Mouse (Mus musculus): ENCODE measurements around the gene Cntn1. TPM values are rescaled to one million over a fixed set of nuclear protein-coding genes. Genes with fewer than 3 reads are reported as not detected.

The Cntn1 gene
- total RNA-seq, 1 experiment from 2014 or later: not detected

DNA sequence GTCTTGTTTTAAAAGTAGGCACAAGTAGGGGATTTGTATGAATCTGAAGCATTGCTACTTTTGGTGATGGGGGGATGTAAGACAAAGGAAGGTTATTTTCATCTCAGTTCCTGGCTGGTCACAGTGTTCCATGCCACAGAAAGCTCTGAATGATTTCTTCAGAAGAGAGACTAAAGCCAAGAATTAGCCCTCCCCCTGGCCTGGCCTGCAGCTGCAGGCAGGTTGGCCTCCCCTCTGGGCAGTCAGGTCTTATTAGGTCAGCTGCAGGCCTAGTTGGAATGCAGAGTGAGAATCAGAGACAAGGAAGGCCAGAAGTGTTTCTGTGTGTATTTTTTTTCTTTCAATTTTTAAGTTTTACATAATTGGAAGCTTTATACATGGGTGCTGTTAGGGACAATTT, 61.5 kb downstream of the Cntn1 start:
- no peak for ATAC-seq (replicated peaks; ENCODE audit: insufficient number of reproducible peaks, low FRiP score, low TSS enrichment, poor library complexity, severe bottlenecking)

DNA sequence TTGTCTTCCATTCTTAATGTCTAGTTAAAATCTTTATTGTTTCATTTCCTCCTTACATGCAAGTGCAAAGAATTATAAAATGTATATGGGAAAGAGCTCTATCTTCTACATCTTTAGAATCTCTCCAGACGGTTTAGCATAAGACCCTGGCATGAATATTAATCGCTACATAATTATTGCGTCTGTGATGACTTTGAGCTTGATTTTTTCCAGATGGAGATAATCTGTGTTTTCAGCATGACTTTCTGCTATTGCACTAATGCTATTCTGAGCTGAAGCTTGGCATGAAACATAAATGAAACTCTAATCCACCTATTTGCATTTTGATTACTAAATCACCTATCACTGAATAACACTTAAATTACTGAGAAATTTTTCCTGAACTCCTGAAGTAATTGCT, 82.0 kb downstream of the Cntn1 start:
- ATAC-seq (replicated peaks; ENCODE audit: insufficient number of reproducible peaks, low FRiP score, low TSS enrichment, poor library complexity, severe bottlenecking): no peak

DNA sequence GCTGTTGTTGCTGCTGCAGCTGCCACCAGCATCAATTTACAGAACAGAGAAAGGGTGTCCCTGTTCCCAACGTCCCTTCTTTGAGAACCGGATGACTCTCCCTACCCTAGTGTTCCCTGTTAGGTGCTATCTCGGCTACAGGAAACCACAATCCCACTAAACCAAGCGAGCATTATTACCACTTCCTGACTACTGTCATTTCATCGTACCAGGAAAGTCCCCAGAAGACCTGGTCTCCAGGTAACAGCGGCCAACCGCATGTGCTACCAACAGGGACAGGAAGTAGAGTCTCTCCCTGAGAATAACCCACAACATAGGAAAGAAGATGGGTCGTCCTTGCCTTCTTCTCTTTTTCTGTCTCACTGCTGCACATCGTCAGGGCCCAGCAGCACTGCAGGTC, 83.3 kb downstream of the Cntn1 start:
- no peak for ATAC-seq (replicated peaks; ENCODE audit: insufficient number of reproducible peaks, low FRiP score, low TSS enrichment, poor library complexity, severe bottlenecking)

DNA sequence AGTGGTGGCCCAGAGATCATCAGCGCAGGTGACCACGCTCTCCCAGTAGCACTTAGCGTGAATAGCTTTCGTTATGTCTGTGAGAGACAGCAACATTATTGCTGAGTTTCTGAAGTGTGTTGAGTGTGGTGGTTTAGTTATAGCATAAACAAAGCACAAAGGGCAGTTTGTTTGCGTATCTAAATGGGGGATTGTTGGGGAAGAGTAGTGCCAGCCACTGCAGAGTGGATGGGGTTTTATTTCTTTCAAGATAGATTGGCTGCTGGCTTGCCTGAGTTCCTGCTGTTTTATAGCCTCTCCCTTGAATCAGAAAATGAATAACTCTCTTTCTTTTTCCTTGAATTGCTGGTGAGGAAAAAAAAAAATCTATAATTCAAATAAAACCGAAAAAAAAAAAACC, 86.1 kb downstream of the Cntn1 start:
- no peak for ATAC-seq (replicated peaks; ENCODE audit: insufficient number of reproducible peaks, low FRiP score, low TSS enrichment, poor library complexity, severe bottlenecking)

DNA sequence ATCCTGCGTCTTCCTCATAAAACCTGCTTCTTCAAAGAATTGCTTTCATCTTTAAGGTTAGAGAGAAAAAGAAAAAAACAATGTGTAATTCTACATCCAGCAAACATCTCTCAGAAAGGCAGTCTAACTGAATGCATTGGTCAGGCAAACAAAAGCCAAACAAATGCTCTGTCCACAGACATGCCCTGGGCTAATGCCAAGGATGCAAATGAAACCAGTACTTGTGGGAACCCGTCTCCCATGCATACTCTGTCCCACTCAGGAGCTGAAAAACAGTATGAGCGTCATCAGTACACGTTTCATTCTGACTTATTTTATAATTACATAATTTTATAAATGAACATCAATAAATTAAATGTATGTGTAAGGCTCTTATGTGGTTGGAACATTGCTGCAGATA, 91.0 kb downstream of the Cntn1 start:
- no peak for ATAC-seq (replicated peaks; ENCODE audit: insufficient number of reproducible peaks, low FRiP score, low TSS enrichment, poor library complexity, severe bottlenecking)

DNA sequence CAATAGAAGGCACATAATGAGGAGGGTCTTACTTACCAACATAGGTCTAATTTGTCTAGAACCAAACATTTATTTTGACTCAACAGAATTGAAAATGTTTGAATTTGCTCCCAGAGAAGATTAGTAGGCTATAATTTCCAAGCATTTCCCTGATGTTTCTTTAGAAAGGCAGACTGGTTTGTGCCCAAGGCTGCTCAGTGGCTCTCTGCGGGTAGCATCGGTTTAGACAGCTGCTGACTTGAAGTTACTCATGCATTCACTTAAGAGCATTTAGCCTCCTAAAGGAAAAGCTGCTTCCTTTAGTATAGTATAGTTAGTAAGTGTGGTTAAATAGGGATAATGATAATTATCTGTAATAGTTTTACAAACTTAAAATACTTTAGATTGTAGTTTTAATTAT, 104.0 kb downstream of the Cntn1 start:
- ATAC-seq (replicated peaks; ENCODE audit: insufficient number of reproducible peaks, low FRiP score, low TSS enrichment, poor library complexity, severe bottlenecking): no peak

DNA sequence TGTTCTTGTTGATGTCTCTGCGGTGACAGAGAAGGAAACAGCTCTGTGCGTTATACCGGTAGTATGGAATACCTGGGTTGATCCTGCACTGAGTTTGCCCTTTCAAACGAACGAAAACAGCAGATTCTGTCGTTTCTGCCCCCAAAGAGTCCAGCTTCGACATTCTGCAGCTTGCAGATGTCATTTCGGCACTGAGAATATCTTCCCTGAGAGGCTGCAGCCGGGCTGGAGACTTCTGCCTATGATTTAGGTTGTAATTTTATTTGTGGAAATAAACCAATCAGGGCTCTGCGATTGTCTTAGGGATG, 109.8 kb downstream of the Cntn1 start:
- no peak for ATAC-seq (replicated peaks; ENCODE audit: insufficient number of reproducible peaks, low FRiP score, low TSS enrichment, poor library complexity, severe bottlenecking)

DNA sequence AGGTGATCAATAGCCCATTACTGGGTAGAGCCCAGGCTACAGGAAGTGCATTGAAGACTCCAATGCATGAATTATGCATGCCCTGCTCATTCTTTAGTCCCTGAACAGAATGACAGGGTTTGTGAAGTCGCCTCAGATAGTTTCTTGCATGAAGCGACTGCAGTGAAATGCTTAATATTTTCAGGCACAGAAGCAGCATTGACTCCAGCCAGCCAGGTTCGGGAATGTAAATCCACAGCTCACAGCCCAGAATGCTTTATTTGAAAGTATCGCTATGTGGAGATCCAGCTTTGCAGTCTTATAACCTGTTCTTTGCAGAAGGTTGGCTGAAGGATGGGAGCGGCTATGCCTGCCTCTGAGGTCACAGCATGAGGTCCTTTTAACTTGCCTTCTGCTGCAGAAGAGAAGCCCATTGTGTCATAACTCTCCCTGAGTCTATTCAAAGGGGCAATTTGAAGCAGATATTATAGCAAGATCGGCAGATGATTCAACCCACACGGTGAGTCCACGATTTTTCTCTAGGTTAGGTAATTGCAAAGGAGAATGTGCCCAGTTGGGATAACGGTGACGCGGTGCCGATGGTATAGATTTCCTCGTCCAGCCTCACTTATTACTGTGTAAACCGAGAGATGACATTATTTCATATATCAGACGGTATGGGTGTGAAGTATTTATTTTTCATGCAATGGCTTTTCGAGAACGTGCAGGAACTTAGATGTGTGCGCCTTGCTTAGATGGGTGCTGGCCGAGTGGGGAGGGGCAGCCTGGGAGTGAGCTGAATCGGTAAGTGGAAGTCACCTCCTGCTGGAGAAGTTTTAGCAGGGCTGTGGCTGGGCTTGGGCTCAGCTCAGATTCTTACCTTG, 110.4 kb downstream of the Cntn1 start:
- no peak for ATAC-seq (replicated peaks; ENCODE audit: insufficient number of reproducible peaks, low FRiP score, low TSS enrichment, poor library complexity, severe bottlenecking)

DNA sequence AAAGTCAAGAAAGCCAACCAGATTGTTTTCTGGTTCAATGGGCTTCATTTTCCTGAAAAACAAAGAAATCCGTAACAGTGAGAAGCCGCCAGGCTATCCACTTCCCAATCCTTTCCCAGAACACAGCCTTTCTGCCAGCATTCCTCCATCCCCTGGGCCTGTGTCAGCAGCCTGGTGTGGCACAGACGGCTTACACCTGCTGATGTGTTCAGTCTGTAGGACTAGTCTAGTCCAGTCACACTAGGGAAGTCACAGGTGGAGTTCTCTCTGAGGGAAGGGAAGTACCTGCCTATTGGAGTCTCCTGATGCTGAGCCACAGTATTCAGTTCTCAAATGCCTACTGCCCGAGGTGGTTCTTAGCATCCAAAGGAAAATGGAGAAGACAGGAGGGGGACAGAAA, 111.9 kb downstream of the Cntn1 start:
- no peak for ATAC-seq (replicated peaks; ENCODE audit: insufficient number of reproducible peaks, low FRiP score, low TSS enrichment, poor library complexity, severe bottlenecking)

DNA sequence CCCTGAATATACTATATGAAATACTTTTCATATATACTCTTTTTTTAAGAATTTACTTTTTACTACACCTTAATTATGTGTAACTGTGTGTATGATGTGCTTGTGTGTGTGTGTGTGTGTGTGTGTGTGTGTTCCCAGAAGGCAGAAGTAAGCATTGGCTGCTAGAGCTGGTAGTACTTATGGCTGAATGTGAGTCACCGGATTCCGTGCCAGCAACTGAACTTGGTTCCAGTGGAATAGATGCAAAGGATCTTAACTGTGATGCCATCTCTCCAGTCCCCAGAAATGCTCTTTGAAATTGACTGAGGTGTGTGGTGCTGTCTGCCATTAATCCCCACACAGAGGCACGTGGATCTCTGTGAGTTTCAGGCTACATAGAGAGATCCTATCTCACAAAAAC, 113.2 kb downstream of the Cntn1 start:
- no peak for ATAC-seq (replicated peaks; ENCODE audit: insufficient number of reproducible peaks, low FRiP score, low TSS enrichment, poor library complexity, severe bottlenecking)

DNA sequence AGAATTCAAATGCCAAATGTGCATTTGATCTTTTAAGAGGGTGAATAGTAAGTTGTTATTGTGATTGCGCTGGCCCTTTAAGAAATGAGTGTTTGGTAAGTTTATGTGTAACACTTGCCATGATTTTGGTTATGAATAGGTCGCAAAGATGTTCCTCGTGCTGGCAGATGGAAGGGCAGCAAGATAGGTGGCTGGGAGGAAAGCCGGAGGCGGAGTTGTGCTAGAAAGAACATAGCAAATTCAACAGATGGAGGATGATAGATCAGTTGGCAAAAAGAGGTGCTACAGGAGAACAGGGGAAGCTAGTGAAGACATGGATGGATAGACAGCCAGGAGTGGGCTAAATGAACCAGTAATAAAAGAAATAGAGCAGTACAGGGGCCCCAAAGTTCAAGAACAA, 115.3 kb downstream of the Cntn1 start:
- ATAC-seq (replicated peaks; ENCODE audit: insufficient number of reproducible peaks, low FRiP score, low TSS enrichment, poor library complexity, severe bottlenecking): no peak

DNA sequence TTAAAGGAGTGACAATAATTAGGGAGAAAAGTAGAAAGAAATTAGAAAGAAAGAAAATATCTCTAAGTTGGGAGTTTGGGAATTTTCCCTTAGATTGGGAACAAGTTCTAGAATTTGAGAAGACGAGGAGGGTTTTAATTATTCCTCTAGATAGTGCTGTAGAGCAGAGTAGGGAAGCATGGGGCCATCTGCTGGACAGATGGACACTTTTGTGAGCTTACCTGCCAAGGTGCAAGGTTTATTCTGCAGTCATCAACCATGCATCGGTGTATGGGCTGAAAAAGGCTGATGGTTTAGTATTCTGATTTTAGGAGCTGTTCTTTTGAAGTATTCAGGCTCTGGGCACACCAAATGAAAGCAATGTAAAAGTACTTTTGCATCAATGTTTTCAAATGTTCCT, 124.8 kb downstream of the Cntn1 start:
- no peak for ATAC-seq (replicated peaks; ENCODE audit: insufficient number of reproducible peaks, low FRiP score, low TSS enrichment, poor library complexity, severe bottlenecking)

DNA sequence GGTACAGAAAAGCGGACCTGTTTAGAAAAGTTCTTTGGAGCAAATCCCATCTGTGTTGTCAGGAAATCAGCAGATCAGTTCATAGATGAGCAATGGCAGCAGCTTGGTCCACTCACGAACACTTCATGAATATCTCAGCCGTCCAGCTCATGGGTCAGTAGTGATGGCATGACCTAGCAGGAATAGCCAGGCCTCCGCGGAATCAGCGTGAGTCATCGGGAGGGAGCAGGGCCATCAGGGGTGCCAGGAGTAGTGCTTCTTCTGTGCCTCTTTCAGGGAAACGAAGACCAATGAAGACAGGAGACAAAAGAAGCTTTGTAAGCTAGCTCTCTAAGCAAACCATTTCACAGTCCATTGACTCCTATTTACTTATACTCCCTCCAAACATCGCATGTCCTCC, 126.4 kb downstream of the Cntn1 start:
- no peak for ATAC-seq (replicated peaks; ENCODE audit: insufficient number of reproducible peaks, low FRiP score, low TSS enrichment, poor library complexity, severe bottlenecking)

DNA sequence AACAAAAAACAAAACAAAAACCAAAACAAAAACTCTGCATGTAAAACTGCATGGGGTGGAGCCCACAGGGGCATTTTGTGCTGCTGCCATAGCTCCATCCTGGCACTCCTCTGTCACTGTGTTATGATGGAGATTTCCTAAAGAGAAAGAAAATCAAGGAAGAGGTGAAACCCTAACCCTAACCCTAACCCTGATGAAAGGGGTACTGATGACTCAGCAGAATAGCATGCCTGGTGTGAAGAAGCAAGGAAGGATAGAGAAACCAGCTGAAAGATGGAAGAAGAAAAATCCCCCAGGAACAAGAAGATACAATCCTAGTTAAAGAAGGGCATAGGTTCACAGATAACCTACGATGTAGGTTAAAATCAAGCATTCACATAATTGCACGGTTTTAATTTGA, 134.5 kb downstream of the Cntn1 start:
- ATAC-seq (replicated peaks; ENCODE audit: insufficient number of reproducible peaks, low FRiP score, low TSS enrichment, poor library complexity, severe bottlenecking): no peak

DNA sequence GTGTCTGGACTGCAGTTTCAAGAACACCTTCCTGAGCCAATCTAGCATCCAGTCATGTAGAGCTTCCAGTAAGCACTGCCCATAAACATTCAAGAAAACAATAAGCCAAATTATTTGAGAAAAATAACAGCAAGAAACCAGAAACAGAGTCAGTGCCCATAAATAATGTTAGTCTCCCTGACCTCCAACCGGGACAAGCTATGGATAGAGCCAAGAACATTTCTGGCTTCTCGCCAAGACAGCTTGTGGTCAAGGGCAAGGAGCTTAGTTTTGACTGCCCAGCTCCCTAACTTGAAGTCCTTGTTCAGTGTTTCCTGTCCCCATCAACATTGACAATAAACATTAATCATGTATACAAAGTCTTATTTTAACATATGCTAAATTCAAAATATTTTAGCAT, 139.0 kb downstream of the Cntn1 start:
- no peak for ATAC-seq (replicated peaks; ENCODE audit: insufficient number of reproducible peaks, low FRiP score, low TSS enrichment, poor library complexity, severe bottlenecking)

DNA sequence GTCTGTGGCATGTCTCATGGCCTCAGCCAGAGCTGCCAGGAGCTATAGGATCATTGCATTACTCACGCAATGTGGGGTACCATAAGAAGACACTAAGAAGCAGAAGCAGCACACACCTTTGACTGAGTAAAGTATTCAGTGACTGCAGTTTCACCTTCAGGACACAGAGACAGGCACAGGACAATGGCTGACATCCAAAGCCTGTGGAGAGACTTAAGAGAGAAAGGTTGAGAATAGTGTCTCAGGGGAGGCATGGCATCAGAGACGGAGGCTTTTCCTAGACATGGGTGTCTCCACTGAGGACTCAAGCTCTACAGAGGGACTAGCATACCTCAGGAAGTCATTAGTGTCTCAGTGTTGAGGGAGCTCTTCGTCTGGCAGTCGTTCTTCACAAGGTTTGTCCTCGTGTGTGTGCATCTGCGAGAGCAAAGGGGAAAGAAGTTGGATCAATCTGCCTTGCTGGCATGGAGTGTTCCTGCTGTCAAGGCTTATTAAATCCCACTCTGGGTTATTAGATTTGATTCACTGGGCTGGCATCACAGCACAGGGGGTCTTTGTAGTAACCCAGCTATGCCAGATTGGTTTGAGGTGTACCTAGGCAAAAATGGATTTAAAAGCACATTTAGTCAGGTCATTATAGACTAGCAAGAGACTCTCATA, 149.5 kb downstream of the Cntn1 start:
- ATAC-seq (replicated peaks; ENCODE audit: insufficient number of reproducible peaks, low FRiP score, low TSS enrichment, poor library complexity, severe bottlenecking): no peak

DNA sequence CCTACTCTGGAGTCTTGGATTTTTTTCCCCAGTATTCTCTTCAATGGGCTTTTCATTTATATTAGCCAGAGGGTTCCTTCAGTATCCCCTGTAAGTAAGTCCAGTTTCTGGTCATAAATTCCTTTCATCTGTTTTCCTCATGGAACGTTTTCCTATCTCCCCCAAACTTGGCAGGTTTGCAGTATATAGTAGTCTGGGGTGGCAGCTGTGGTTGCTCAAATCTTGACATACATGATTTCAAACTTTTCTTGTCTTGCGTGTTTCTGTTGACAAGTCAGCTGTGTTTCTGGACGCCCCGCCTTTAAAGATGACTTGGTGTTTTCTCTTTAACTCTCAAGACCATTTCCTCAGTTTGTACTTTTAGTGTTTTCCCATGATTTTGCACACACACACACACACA, 155.7 kb downstream of the Cntn1 start:
- no peak for ATAC-seq (replicated peaks; ENCODE audit: insufficient number of reproducible peaks, low FRiP score, low TSS enrichment, poor library complexity, severe bottlenecking)

DNA sequence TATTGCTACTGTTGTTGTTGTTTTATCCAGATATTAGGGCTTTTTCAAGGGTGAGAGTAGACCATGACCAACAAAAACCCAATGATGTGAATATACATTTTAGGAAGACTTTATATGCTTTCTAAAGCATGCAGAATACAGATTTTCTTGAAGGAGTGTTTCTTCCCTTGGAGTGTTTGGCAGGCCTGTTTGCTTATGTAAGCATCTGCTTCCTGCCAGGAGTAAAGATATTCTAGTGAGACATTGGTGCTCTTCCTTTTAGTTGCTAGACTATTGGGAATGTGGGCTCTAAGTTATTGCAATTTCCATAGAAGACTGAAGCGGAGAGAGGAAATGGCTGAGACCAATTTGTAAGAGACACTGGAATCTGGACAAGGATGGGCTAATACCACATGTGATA, 158.8 kb downstream of the Cntn1 start:
- ATAC-seq (replicated peaks; ENCODE audit: insufficient number of reproducible peaks, low FRiP score, low TSS enrichment, poor library complexity, severe bottlenecking): no peak

DNA sequence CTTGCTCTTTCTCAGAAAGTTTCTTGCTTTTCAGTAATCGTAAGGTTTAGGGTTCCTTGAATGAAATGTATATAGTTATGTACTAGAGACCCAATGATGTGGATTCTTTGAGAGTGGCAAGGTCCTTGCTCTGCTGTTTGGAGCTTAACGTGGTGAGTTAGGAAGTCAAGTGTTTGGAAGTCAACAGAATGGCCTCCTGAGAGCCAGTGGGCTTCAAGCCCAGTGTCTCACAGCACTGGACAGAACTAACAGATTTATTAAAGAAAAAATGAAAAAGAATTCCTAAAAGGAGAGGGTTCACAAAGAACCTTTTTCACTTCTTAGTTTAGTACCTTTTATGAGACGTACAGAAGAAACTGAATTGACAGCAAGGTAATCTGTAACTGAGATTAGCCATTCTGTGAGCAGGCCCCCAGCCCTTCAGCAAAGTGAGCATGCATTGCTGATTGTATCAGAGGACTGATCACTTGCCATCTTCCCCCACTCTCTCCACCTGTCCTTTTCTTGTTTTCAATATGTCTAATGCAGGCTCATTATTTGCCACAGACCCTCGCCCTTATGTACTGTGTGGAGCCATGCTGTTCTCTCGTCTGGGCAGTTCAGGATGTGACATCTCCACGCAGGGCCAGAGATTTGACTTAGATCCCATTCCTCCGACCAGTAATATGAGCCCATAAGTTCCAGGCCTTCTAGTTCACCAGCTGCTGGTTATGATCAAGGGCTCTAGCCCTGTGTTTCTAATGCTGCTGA, 159.7 kb downstream of the Cntn1 start:
- ATAC-seq (replicated peaks; ENCODE audit: insufficient number of reproducible peaks, low FRiP score, low TSS enrichment, poor library complexity, severe bottlenecking): no peak

DNA sequence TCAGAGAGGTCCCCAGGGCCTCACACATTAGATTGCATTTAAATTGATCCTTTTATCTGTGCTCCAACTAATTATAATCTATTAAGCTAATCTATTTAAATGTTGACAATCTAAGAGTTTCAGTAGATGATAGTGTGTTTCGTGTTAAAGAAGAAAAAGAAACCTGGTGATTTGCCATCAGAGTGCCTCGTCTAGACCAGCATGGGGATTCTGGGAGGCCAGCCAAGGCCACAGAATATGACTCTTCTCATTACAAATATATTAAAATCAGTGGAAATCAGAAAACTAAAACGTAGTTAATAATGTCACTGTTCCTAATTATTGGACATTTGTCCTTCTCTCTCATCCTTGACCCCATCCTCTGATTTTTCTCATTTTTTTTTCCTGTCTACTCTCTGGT, 164.9 kb downstream of the Cntn1 start:
- no peak for ATAC-seq (replicated peaks; ENCODE audit: insufficient number of reproducible peaks, low FRiP score, low TSS enrichment, poor library complexity, severe bottlenecking)
